Mouse (Mus musculus) hindbrain, postnatal 0 days (tissue): ENCODE results near the gene Tekt2. TPM values are rescaled to one million over a fixed set of nuclear protein-coding genes. Genes with fewer than 3 reads are reported as not detected.

Source experiments
- ATAC-seq: fragments of 200-750 bp; cut with Nextera tagmentation; 2 replicates; pipeline ENCODE4 v1.8.0; 2017; ENCODE audit warnings: mild to moderate bottlenecking, moderate TSS enrichment, moderate library complexity
- DNase-seq: peaks from one replicate; pipeline ENCODE4 v3.0.0-alpha.2; 2015; ENCODE audit warnings: low spot score
- H3K27ac ChIP-seq: fragments of 300-500 bp; sonication (generic); 2 replicates; pipeline ENCODE4 v1.5.1; 2014; ENCODE audit warnings: mild to moderate bottlenecking
- H3K27me3 ChIP-seq: fragments of 300-500 bp; sonication (generic); 2 replicates; pipeline ENCODE4 v1.6.1; 2014; ENCODE audit warnings: low read length, mixed read lengths; ENCODE audit not compliant: insufficient read depth
- H3K36me3 ChIP-seq: fragments of 300-500 bp; sonication (generic); 2 replicates; pipeline ENCODE4 v1.6.1; 2014; ENCODE audit warnings: low read length, mixed read lengths; ENCODE audit not compliant: insufficient read depth
- H3K4me1 ChIP-seq: fragments of 300-500 bp; sonication (generic); 2 replicates; pipeline ENCODE4 v1.6.1; 2014; ENCODE audit warnings: antibody characterized with exemption, low read length, mixed read lengths; ENCODE audit not compliant: insufficient read depth
- H3K4me2 ChIP-seq: fragments of 300-500 bp; sonication (generic); 2 replicates; pipeline ENCODE4 v1.6.1; 2014; ENCODE audit warnings: low read depth, mild to moderate bottlenecking, low read length, moderate library complexity, mixed read lengths
- H3K4me3 ChIP-seq: fragments of 300-500 bp; sonication (generic); 2 replicates; pipeline ENCODE4 v1.5.1; 2014; ENCODE audit warnings: low read length
- H3K9ac ChIP-seq: fragments of 300-500 bp; sonication (generic); replicated peaks from 2 replicates; pipeline ENCODE4 v1.6.1; 2014; ENCODE audit warnings: mild to moderate bottlenecking, low read length, moderate library complexity, mixed read lengths
- H3K9me3 ChIP-seq: fragments of 300-500 bp; sonication (generic); 2 replicates; pipeline ENCODE4 v1.6.1; 2016; ENCODE audit warnings: low read length, mixed read lengths
- CTCF ChIP-seq: IDR thresholded peaks from 2 replicates; pipeline ENCODE4 v1.5.1; 2016; ENCODE audit warnings: antibody characterized with exemption, control low read depth, low read depth
- WGBS: fragments of 180-500 bp; shearing (Covaris S2); extraction: QIAGEN DNeasy Blood & Tissue Kit; methylation state at CpG from one replicate; pipeline ENCODE4 v1.1.7; 2014; 5-methylcytosine and 5-hydroxymethylcytosine counted together
- polyA plus RNA-seq: library from polyadenylated mRNA; unstranded; fragments of >200 nt; fragmentation: Nextera tagmentation; extraction: Ambion mirVana; gene quantifications from 2 replicates; pipeline ENCODE4 v1.2.1, GENCODE M21; 2015
- total RNA-seq: library from RNA; depleted of rRNA; stranded (reverse); fragments of >200 nt; gene quantifications from 2 replicates; pipeline ENCODE4 v1.2.3, GENCODE M21; 2014

Tekt2 gene
- total and polyA plus RNA-seq, 2 experiments from 2014 or later = 16.3 to 25.7 TPM

GRCm38 (mm10) chr4:126319806-126320205 lies 5.7 kb downstream of the Tekt2 start:
- no peaks in the 10 kb centered on the region for H3K27me3 ChIP-seq
- no peak for ATAC-seq
- H3K9ac ChIP-seq = no peak overlapping the region
- 96% methylated on average over 6 of the region's 6 CpGs for WGBS
- H3K4me3 ChIP-seq = no peak overlapping the region
- peaks cover 7% of the 10 kb centered on the region; the same call in 1 of the 2 replicates for H3K4me1 ChIP-seq
- TF ChIP-seq CTCF = no peak
- H3K27ac ChIP-seq = no peak overlapping the region
- no peaks in the 10 kb centered on the region for H3K9me3 ChIP-seq
- H3K36me3 ChIP-seq = peaks cover 22% of the 10 kb centered on the region
- no peak overlapping the region for H3K4me2 ChIP-seq
- no peak for DNase-seq

GRCm38 (mm10) chr4:126316443-126317040 lies 8.9 kb downstream of the Tekt2 start:
- no peak overlapping the region for H3K4me3 ChIP-seq
- H3K4me2 ChIP-seq = no peak overlapping the region
- peaks cover 22% of the 10 kb centered on the region for H3K36me3 ChIP-seq
- no peak overlapping the region for H3K9ac ChIP-seq
- 87% methylated on average over 13 of the region's 13 CpGs for WGBS
- TF ChIP-seq CTCF = no peak
- H3K27ac ChIP-seq = no peak overlapping the region
- H3K4me1 ChIP-seq = peaks cover 7% of the 10 kb centered on the region; the same call in 1 of the 2 replicates
- ATAC-seq (no peak), DNase-seq (no peak)
- H3K9me3 ChIP-seq = no peaks in the 10 kb centered on the region
- H3K27me3 ChIP-seq = no peaks in the 10 kb centered on the region

- Histone ChIP-seq H3K27me3 (no peaks in the 10 kb centered on the region), H3K9me3 (no peaks in the 10 kb centered on the region), H3K27ac (no peak overlapping the region), H3K9ac (no peak overlapping the region), H3K4me3 (no peak overlapping the region), H3K36me3 (peaks cover 22% of the 10 kb centered on the region), H3K4me2 (no peak overlapping the region), H3K4me1 (peaks cover 7% of the 10 kb centered on the region; the same call in 1 of the 2 replicates)
- 43% methylated on average over 5 of the region's 5 CpGs for WGBS
- ATAC-seq (no peak), DNase-seq (no peak)
- no peak for TF ChIP-seq CTCF
Observed at GRCm38 (mm10) chr4:126315931-126316330, 9.6 kb downstream of the Tekt2 start.

DNA sequence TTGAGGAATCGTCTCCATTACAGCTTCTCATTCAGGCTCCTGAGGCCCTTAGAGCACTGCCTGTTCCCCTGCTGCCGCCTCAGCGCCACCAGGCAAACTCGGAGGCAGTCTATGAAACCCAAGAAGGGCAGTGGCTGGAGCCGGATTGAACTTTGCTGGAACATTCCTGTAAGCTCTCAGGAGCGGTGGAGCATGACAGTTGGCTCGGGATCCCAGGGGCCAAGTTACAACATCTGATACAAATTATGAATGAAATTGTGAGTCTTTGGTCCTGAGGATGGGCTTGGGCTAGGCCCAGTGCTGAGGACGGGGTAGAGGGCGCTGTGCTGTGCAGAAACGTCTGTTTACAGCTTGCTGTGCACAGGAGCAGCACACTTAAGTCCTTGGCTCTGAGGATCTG lies 11.1 kb downstream of the Tekt2 start:
- H3K4me1 ChIP-seq = peaks cover 4% of the 10 kb centered on the region; the same call in 1 of the 2 replicates
- H3K27ac ChIP-seq = no peak overlapping the region; the same call in 1 of the 2 replicates
- no peak for ATAC-seq
- H3K36me3 ChIP-seq = peaks cover 22% of the 10 kb centered on the region
- no peaks in the 10 kb centered on the region for H3K27me3 ChIP-seq
- H3K4me3 ChIP-seq = no peak overlapping the region
- TF ChIP-seq CTCF = peak; percentile 23; the same call in 1 of the 2 replicates
- no peak overlapping the region for H3K4me2 ChIP-seq
- no peak overlapping the region for H3K9ac ChIP-seq
- 55% methylated on average over 10 of the region's 10 CpGs for WGBS
- no peaks in the 10 kb centered on the region for H3K9me3 ChIP-seq
- no peak for DNase-seq

DNA sequence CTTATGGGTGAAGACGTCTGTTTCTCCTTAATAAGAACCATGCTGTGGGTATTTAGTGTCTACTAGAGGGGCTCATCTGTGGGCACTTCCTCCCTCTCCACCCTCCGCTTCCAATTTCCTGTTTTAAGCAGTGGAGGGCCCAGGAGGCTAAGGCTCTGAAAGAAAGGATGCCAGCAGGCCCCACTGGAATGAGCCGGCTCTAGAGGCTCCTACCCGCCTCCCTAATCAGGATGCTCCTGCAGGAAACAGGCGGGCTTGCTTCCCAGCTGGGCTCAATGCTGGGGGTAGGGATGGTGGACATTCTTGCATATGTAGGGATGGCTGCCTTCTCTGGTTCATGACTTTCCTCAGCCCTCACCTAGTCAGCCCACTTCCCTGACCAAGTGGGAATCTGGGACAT lies 12.3 kb downstream of the Tekt2 start:
- no peak overlapping the region for H3K4me3 ChIP-seq
- DNase-seq (no peak), ATAC-seq (no peak)
- peaks cover 16% of the 10 kb centered on the region for H3K36me3 ChIP-seq
- H3K27ac ChIP-seq = no peak overlapping the region
- no peaks in the 10 kb centered on the region for H3K27me3 ChIP-seq
- H3K9ac ChIP-seq = no peak overlapping the region
- H3K9me3 ChIP-seq = no peaks in the 10 kb centered on the region
- no peak for TF ChIP-seq CTCF
- 51% methylated on average over 5 of the region's 5 CpGs for WGBS
- H3K4me2 ChIP-seq = no peak overlapping the region
- H3K4me1 ChIP-seq = peaks cover 7% of the 10 kb centered on the region; the same call in 1 of the 2 replicates

GRCm38 (mm10) chr4:126311566-126312200 lies 13.8 kb downstream of the Tekt2 start:
- Histone ChIP-seq H3K27me3 (no peaks in the 10 kb centered on the region), H3K27ac (no peak overlapping the region), H3K4me2 (no peak overlapping the region), H3K4me3 (no peak overlapping the region), H3K36me3 (peaks cover 7% of the 10 kb centered on the region), H3K9me3 (no peaks in the 10 kb centered on the region), H3K9ac (no peak overlapping the region), H3K4me1 (peaks cover 7% of the 10 kb centered on the region; the same call in 1 of the 2 replicates)
- TF ChIP-seq CTCF = no peak
- ATAC-seq = no peak
- no peak for DNase-seq
- 86% methylated on average over 16 of the region's 16 CpGs for WGBS

GRCm38 (mm10) chr4:126310344-126310743 lies 15.1 kb downstream of the Tekt2 start:
- Histone ChIP-seq H3K36me3 (no peaks in the 10 kb centered on the region), H3K27me3 (no peaks in the 10 kb centered on the region), H3K4me1 (peaks cover 7% of the 10 kb centered on the region; the same call in 1 of the 2 replicates), H3K9me3 (no peaks in the 10 kb centered on the region), H3K4me3 (no peak overlapping the region), H3K27ac (no peak overlapping the region), H3K9ac (no peak overlapping the region), H3K4me2 (no peak overlapping the region)
- no peak for TF ChIP-seq CTCF
- 77% methylated on average over 7 of the region's 7 CpGs for WGBS
- ATAC-seq = no peak
- no peak for DNase-seq
